Mouse (Mus musculus) ES-CJ7 (cell line): ENCODE measurements at regions not wholly inside any gene's neighbourhood (a gene's known extent, or its start where the extent isn't known, plus 50 kb on each side); places are given as distances from the start of the nearest gene placed in this dataset.
"Not testable (repeated sequence)": the region's sequence is repeated elsewhere in the genome, so short reads cannot be mapped to it uniquely, and the experiment has no call there.

Source experiments
- DNase-seq: peaks from one replicate; pipeline ENCODE4 v3.0.0; 2011; ENCODE audit warnings: low read depth, low spot score

DNA sequence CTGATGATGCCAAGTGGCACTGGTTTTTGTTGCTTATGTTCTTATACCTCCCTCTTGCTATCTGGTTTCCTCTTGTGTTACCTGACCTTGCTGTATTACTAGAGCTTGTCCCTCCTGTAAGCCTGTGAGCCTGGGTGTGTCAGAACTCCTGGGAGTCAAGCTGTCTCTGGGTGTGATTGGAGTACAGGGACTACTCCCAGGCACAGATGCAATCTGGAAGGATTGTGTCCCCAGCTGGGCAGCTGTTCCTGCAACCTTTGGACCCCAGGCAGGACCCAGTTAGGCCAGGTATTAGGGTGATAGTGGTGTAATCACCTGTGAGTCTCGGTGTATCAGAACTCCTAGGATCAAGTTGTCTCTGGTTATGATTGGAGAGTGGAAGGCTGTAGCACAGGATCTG, 97.4 kb upstream of the Dock11 start:
- DNase-seq: no peak

DNA sequence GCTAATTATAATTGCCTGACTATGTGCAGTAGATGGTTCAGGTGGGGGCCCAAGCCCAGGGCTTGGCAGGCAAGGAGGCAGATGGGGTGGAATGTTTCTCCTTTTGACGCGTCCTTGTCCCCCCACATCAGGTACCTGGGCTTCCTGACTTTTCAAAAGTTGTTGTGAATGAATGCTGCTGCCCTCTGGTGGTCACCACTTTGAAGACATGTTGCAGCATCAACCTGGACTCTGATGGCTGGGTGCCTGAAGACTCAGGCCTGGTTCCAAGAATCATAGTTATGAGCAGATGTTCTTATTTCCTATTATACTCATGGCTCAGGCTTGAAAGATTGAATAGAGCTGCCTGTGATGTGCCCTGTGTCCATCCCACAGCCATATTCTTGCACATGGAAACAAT, 75.4 kb upstream of the Dock11 start:
- peak; percentile 39 for DNase-seq

DNA sequence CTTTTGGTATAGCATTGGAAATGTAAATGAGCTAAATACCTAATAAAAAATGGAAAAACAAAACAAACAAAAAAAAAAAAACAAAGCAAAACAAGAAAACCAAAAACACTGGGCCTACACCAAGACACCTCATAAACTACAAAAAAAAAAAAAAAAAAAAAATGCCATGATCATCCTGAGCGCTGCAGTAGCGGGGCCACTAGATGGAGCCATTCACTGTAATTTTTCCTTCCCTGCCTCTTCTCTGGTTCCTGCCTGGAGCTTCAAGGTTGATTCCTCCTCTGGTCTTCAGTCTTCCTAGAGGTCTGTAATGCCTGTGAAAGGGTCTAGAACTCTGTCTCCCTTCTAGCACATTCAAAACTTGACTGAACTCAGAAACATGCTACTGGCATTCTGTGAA, 54.2 kb upstream of the Dock11 start:
- not testable (repeated sequence) for DNase-seq

DNA sequence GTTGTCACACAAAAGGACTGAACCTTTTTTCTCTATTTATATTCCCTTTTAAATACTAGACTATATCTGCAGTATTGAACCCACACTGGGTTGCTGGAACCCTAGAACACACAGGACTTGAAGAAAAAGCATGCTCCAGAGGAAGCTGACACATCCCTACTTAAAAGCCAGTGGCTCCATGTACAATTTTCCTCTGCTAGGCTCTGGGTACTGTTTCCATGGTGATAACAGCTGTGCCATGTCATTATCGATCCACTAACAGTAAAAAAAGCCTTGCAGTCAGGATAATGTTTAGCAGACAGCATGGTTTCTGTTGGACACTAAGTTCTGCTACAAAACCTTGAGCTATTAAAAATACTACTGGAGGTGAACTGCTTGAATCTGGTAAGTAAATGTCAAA, 50.6 kb upstream of the Dock11 start:
- no peak for DNase-seq
